21 mouse cellular contexts compared by ENCODE assay signal in the genomic region with DNA sequence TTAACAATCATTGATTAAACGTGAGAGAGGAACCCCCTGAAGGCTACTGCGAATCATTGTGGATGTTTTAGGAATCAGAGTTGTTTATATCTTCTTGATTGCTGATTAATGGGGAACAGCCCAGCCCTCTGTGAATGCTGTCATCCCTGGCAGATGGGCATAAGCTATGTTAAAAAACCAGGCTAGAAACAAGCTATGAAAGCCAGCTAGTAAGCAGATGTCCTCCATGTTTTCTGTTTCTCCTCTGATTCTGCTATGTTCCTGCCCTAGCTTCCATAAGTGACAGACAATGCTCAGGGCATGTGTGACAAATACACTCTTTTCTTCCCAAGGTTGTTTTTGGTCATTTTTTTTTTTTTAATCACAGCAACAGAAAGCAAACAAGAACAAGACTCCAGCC.
DNase-seq lines count a peak whose midpoint lies in the region; ATAC-seq and TF ChIP-seq lines count a peak whose summit lies in the region.
"Had no signal": no experiment of that assay in that cellular context is flagged by ENCODE, and none has a peak within 500 bp of the region (broad histone marks: within the 10 kb centered on the region; RNA-seq: fewer than 3 reads in every experiment).

No protein-coding gene starts in this region.

- H3K36me3 ChIP-seq in forebrain, embryonic 13.5 days (ENCODE audit: poor library complexity, severe bottlenecking) = no peaks in the 10 kb centered on the region
- no peaks in the 10 kb centered on the region for H3K36me3 ChIP-seq in forebrain, embryonic 11.5 days (ENCODE audit: control insufficient read depth, insufficient read depth, low read length)
- no peaks in the 10 kb centered on the region for H3K36me3 ChIP-seq in forebrain, embryonic 15.5 days
- H3K36me3 ChIP-seq: embryonic facial prominence, embryonic 12.5 days; G1E; limb, embryonic 10.5 days; midbrain, embryonic 13.5 days; stomach, embryonic 15.5 days had no signal

- no peak overlapping the region for H3K27ac ChIP-seq in forebrain, embryonic 13.5 days
- no peak overlapping the region for H3K27ac ChIP-seq in forebrain, embryonic 11.5 days (ENCODE audit: low read depth, low read length)
- H3K27ac ChIP-seq in forebrain, embryonic 15.5 days (replicated peaks) = 0 out of 2 replicates have a peak overlapping the region, but pooled peaks have one; percentile 19
- H3K27ac ChIP-seq: limb, embryonic 10.5 days; macrophage; midbrain, embryonic 13.5 days; stomach, embryonic 15.5 days had no signal

- no peak overlapping the region for H3K4me2 ChIP-seq in forebrain, embryonic 13.5 days
- no peak overlapping the region for H3K4me2 ChIP-seq in forebrain, embryonic 11.5 days (ENCODE audit: low read depth, low read length, severe bottlenecking)
- no peak overlapping the region for H3K4me2 ChIP-seq in forebrain, embryonic 15.5 days (replicated peaks)
- H3K4me2 ChIP-seq: embryonic facial prominence, embryonic 12.5 days; midbrain, embryonic 13.5 days; stomach, embryonic 15.5 days had no signal

- no peak for TF ChIP-seq POLR2A in brain, embryonic 14.5 days (IDR thresholded peaks at IDR 0.05; ENCODE audit: borderline replicate concordance, extremely low read depth, insufficient read depth, insufficient read length, poor library complexity, severe bottlenecking)

- whole genome bisulfite sequencing in forebrain, embryonic 13.5 days = 53% methylated on average over 2 of the region's 2 CpGs
- WGBS in forebrain, embryonic 11.5 days = 69% methylated on average over 2 of the region's 2 CpGs
- 37% methylated on average over 2 of the region's 2 CpGs for WGBS in forebrain, embryonic 15.5 days

- no peaks in the 10 kb centered on the region for H3K27me3 ChIP-seq in forebrain, embryonic 13.5 days
- no peaks in the 10 kb centered on the region for H3K27me3 ChIP-seq in forebrain, embryonic 11.5 days (ENCODE audit: control insufficient read depth, insufficient read depth, low read length)
- no peaks in the 10 kb centered on the region for H3K27me3 ChIP-seq in forebrain, embryonic 15.5 days
- H3K27me3 ChIP-seq: CH12.LX; embryonic facial prominence, embryonic 12.5 days; midbrain, embryonic 13.5 days; stomach, embryonic 15.5 days had no signal

- H3K9me3 ChIP-seq in forebrain, embryonic 13.5 days (replicated peaks) = no peaks in the 10 kb centered on the region
- H3K9me3 ChIP-seq in forebrain, embryonic 11.5 days (ENCODE audit: control insufficient read depth, low read length) = no peaks in the 10 kb centered on the region
- no peaks in the 10 kb centered on the region for H3K9me3 ChIP-seq in forebrain, embryonic 15.5 days
- H3K9me3 ChIP-seq: embryonic facial prominence, embryonic 12.5 days; limb, embryonic 10.5 days; midbrain, embryonic 13.5 days; stomach, embryonic 15.5 days had no signal

- no peak for TF ChIP-seq CTCF in brain, embryonic 14.5 days (IDR thresholded peaks at IDR 0.05; ENCODE audit: borderline replicate concordance, extremely low read depth, insufficient read depth, insufficient read length)

- peaks cover 10% of the 10 kb centered on the region for H3K4me1 ChIP-seq in forebrain, embryonic 13.5 days
- peaks cover 3% of the 10 kb centered on the region; the same call in 1 of the 2 replicates for H3K4me1 ChIP-seq in forebrain, embryonic 11.5 days (replicated peaks; ENCODE audit: control insufficient read depth, insufficient read depth, low read length)
- peaks cover 27% of the 10 kb centered on the region for H3K4me1 ChIP-seq in forebrain, embryonic 15.5 days
- H3K4me1 ChIP-seq: embryonic facial prominence, embryonic 12.5 days; stomach, embryonic 15.5 days had no signal

- peak; percentile 82 for ATAC-seq in forebrain, embryonic 13.5 days
- ATAC-seq in forebrain, embryonic 11.5 days (replicated peaks; ENCODE audit: low FRiP score) = no peak
- ATAC-seq in forebrain, embryonic 15.5 days (replicated peaks) = peak; percentile 54; the same call in 1 of the 2 replicates
- ATAC-seq: intestine, postnatal 0 days; lung, postnatal 0 days; midbrain, embryonic 13.5 days had no signal

- no peak overlapping the region for H3K9ac ChIP-seq in forebrain, embryonic 13.5 days
- no peak overlapping the region for H3K9ac ChIP-seq in forebrain, embryonic 11.5 days (ENCODE audit: low read length)
- no peak overlapping the region for H3K9ac ChIP-seq in forebrain, embryonic 15.5 days (replicated peaks)
- H3K9ac ChIP-seq: embryonic facial prominence, embryonic 12.5 days; midbrain, embryonic 13.5 days; stomach, embryonic 15.5 days had no signal

- H3K4me3 ChIP-seq in forebrain, embryonic 13.5 days = no peak overlapping the region
- no peak overlapping the region for H3K4me3 ChIP-seq in forebrain, embryonic 11.5 days (ENCODE audit: low read depth, low read length)
- H3K4me3 ChIP-seq in forebrain, embryonic 15.5 days = no peak overlapping the region
- H3K4me3 ChIP-seq: embryonic facial prominence, embryonic 12.5 days; limb, embryonic 10.5 days; midbrain, embryonic 13.5 days; stomach, embryonic 15.5 days had no signal

- no peak for DNase-seq in forebrain, embryonic 11.5 days (ENCODE audit: low spot score)
- DNase-seq in layer of hippocampus, adult 9-11 months = peak; percentile 4
- no peak for DNase-seq in layer of hippocampus, postnatal 10 days (ENCODE audit: low spot score in 2 of 2)
- peak; percentile 86 for DNase-seq in brain, embryonic 14.5 days (ENCODE audit: low read depth)
- DNase-seq in MN1 (ENCODE audit: low spot score) = no peak
- DNase-seq: adrenal gland, adult 2 months; B cell, adult 2 months; gastrocnemius, postnatal 36 days; kidney, postnatal 25 days; thymus, adult 2 months had no signal

Comparison
In these comparisons a context has a peak if more than half of its experiments do, and no peak if none do; other contexts are left out.
1. DNase-seq: peak in layer of hippocampus, adult 9-11 months (single experiment) and brain, embryonic 14.5 days (single experiment); none in forebrain, embryonic 11.5 days (single experiment), layer of hippocampus, postnatal 10 days (0 of 2) and MN1 (single experiment).